Mouse (Mus musculus) cerebellum, adult 11-12 months (tissue): ENCODE measurements at regions not wholly inside any gene's neighbourhood (a gene's known extent, or its start where the extent isn't known, plus 50 kb on each side); places are given as distances from the start of the nearest gene placed in this dataset.

Experiments
- DNase-seq: peaks from one replicate; pipeline ENCODE4 v3.0.0; 2022

GRCm38 (mm10) chr6:6280812-6281568, 64.0 kb upstream of the Slc25a13 start:
- DNase-seq = no peak

GRCm38 (mm10) chr6:6279646-6280045, 62.7 kb upstream of the Slc25a13 start:
- DNase-seq = no peak

- no peak for DNase-seq
Measured at GRCm38 (mm10) chr6:6270545-6270944, 53.6 kb upstream of the Slc25a13 start.
